Mouse (Mus musculus) ES-E14 (cell line): Measurements from ENCODE around the gene Arhgef19.

Experiments
- CHD2 ChIP-seq: IDR thresholded peaks from 2 replicates; pipeline ENCODE4 v1.6.1; 2014; ENCODE audit warnings: mild to moderate bottlenecking, low read depth, low read length, inconsistent platforms
- HCFC1 ChIP-seq: IDR thresholded peaks from 2 replicates; pipeline ENCODE4 v1.6.1; 2012; ENCODE audit warnings: low read length, inconsistent platforms, borderline replicate concordance; ENCODE audit not compliant: insufficient read depth
- MAFK ChIP-seq: IDR thresholded peaks from 2 replicates; pipeline ENCODE4 v1.6.1; 2014; ENCODE audit warnings: mild to moderate bottlenecking, low read depth, low read length, inconsistent platforms; ENCODE audit not compliant: insufficient read depth
- ZC3H11A ChIP-seq: IDR thresholded peaks from 2 replicates; pipeline ENCODE4 v1.6.1; 2012; ENCODE audit warnings: low read depth, mild to moderate bottlenecking, inconsistent platforms, low read length, borderline replicate concordance
- ZNF384 ChIP-seq: IDR thresholded peaks from 2 replicates; pipeline ENCODE4 v1.6.1; 2012; ENCODE audit warnings: low read depth, low read length, inconsistent platforms

DNA sequence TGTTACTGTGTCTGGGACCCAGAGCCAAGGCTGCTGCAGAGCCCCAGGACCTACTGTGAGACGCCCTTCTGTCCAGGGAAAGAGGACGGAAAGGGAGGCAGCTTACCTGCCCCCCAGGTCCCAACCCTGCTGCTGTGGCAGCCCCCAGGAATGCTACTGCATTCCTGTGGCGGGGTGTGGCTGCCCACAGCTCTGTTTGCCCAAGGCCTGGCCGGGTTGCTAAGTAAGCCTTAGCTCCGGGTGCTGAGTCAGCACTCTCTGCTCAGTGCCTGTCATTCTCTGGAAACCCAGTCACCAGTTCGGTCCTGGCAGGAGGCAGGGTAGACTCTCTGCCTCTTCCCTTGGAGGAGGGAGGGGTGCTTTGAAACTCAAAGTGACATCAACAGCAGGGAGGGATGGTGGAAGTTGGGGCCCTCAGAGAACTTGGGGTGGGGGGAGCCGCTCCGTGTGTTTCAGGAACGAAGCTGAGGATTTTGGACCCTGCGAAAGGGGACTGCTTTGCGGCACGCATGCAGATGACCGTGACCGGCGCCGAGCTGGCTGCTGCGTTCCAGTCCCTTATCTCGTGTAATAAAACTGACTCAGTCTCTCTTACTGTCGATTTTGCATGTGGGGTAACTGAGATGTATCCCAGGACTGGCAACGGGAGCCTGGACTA is 47.7 kb downstream of the Arhgef19 start:
- TF ChIP-seq ZNF384 (no peak), CHD2 (no peak), HCFC1 (no peak), MAFK (peak; percentile 100), ZC3H11A (no peak)
